Mouse (Mus musculus) liver, embryonic 14.5 days (tissue): ENCODE measurements around the gene Zfp180.

Experiments
- CTCF ChIP-seq: IDR thresholded peaks from 2 replicates; pipeline ENCODE4 v1.5.1; 2016; ENCODE audit warnings: antibody characterized with exemption, low read depth, control low read depth
- EP300 ChIP-seq: IDR thresholded peaks from 2 replicates; pipeline ENCODE4 v1.6.1; 2016; ENCODE audit warnings: antibody characterized with exemption, low read depth

- TF ChIP-seq CTCF, result no peak
- no peak for TF ChIP-seq EP300
Measured at GRCm38 (mm10) chr7:24104403-24104802, 22.7 kb downstream of the Zfp180 start.
